Mouse (Mus musculus) myocyte (in vitro differentiated cells): ENCODE measurements around the gene Cep164. TPM values are rescaled to one million over a fixed set of nuclear protein-coding genes. Genes with fewer than 3 reads are reported as not detected.
A peak's percentile ranks its signal among the peaks of the same experiment; 100 is the strongest.

Experiments used
- H3K27me3 ChIP-seq: one replicate; pipeline ENCODE4 v1.6.1; 2011; ENCODE audit not compliant: control insufficient read depth, insufficient read depth, insufficient read length
- H3K36me3 ChIP-seq: one replicate; pipeline ENCODE4 v1.6.1; 2011; ENCODE audit not compliant: control insufficient read depth, insufficient read depth
- H3K4me2 ChIP-seq: one replicate; pipeline ENCODE4 v1.6.1; 2011; ENCODE audit warnings: low read depth, control low read depth
- H3K4me3 ChIP-seq: one replicate; pipeline ENCODE4 v1.5.1; 2011; ENCODE audit warnings: mild to moderate bottlenecking, control low read depth, moderate library complexity
- H3K79me2 ChIP-seq: one replicate; pipeline ENCODE4 v1.6.1; 2011; ENCODE audit not compliant: control insufficient read depth, insufficient read depth
- H3ac ChIP-seq: one replicate; pipeline ENCODE4 v1.6.1; 2011; ENCODE audit not compliant: control insufficient read depth, insufficient read length
- CEBPB ChIP-seq: IDR thresholded peaks from 2 replicates; pipeline ENCODE4 v1.6.1; 2011; ENCODE audit warnings: mild to moderate bottlenecking, moderate library complexity; ENCODE audit not compliant: poor library complexity, insufficient read depth, severe bottlenecking
- E2F4 ChIP-seq: IDR thresholded peaks from one replicate; pipeline ENCODE4 v1.6.1; 2011; ENCODE audit warnings: mild to moderate bottlenecking, control low read depth, moderate library complexity; ENCODE audit not compliant: insufficient read depth
- MAX ChIP-seq: IDR thresholded peaks from one replicate; pipeline ENCODE4 v1.6.1; 2011; ENCODE audit warnings: low read depth, mild to moderate bottlenecking, control low read depth
- MYOD1 ChIP-seq, 3 experiments: IDR thresholded peaks; one replicate each; pipeline ENCODE4 v1.6.1; 2011; ENCODE audit warnings: control low read depth in 2 of 3, low read depth in 2 of 3, mild to moderate bottlenecking in 2 of 3, moderate library complexity in 1 of 3; ENCODE audit not compliant: insufficient read length in 2 of 3, control insufficient read depth in 1 of 3
- MYOG ChIP-seq, 3 experiments: IDR thresholded peaks; one replicate each; pipeline ENCODE4 v1.6.1; 2011; ENCODE audit warnings: control low read depth in 2 of 3, low read depth in 2 of 3, mild to moderate bottlenecking in 2 of 3; ENCODE audit not compliant: insufficient read length in 2 of 3, control insufficient read depth in 1 of 3, insufficient read depth in 1 of 3
- POLR2A ChIP-seq: IDR thresholded peaks from one replicate; pipeline ENCODE4 v1.6.1; 2011; ENCODE audit warnings: low read depth, mild to moderate bottlenecking, control low read depth, moderate library complexity; ENCODE audit not compliant: insufficient read length
- POLR2AphosphoS2 ChIP-seq: IDR thresholded peaks from one replicate; pipeline ENCODE4 v1.6.1; 2011; ENCODE audit warnings: low read depth, control low read depth; ENCODE audit not compliant: insufficient read length
- REST ChIP-seq: IDR thresholded peaks from one replicate; pipeline ENCODE4 v1.6.1; 2011; ENCODE audit warnings: mild to moderate bottlenecking, control low read depth, moderate library complexity; ENCODE audit not compliant: insufficient read depth, insufficient read length
- SRF ChIP-seq: IDR thresholded peaks from one replicate; pipeline ENCODE4 v1.6.1; 2011; ENCODE audit warnings: low read depth; ENCODE audit not compliant: control insufficient read depth, insufficient read length
- TCF12 ChIP-seq: IDR thresholded peaks from one replicate; pipeline ENCODE4 v1.6.1; 2011; ENCODE audit warnings: mild to moderate bottlenecking, control low read depth; ENCODE audit not compliant: poor library complexity, insufficient read depth, severe bottlenecking
- TCF3 ChIP-seq: IDR thresholded peaks from one replicate; pipeline ENCODE4 v1.6.1; 2011; ENCODE audit warnings: low read depth, control low read depth; ENCODE audit not compliant: insufficient read length
- USF1 ChIP-seq: IDR thresholded peaks from one replicate; pipeline ENCODE4 v1.6.1; 2011; ENCODE audit warnings: low read depth, mild to moderate bottlenecking, control low read depth, moderate library complexity
- polyA plus RNA-seq: library from polyadenylated mRNA; unstranded; fragments of >200 nt; fragmentation: generic; extraction: Trizol; gene quantifications from one replicate; pipeline ENCODE4 v1.2.1, GENCODE M21; 2012; ENCODE audit warnings: missing spikeins

The Cep164 gene
- polyA plus RNA-seq, 1 experiment: 7.7 TPM

DNA sequence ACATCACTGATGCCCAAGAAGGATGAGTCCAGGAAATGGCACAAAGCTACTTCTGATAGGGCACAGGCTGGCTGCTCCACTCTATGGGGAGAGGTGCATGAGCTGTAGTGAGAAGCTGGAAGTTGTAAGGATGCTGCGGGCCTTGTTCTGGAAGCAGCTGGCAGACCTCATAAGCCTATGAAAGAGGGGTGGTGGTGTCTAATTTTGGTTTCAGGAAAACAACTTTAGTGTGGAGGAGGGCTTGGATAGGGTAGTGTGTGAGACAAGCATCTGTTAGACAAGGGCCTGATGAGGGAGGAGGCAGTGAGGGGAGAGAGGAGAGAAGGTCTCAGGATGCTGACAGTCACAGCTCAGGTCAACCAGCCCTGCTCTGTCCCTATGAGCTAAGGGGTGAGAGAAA, 15.3 kb upstream of the Cep164 start:
- Histone ChIP-seq H3K27me3 (no peaks in the 10 kb centered on the region), H3K79me2 (peaks cover 40% of the 10 kb centered on the region), H3ac (no peak overlapping the region), H3K36me3 (no peaks in the 10 kb centered on the region), H3K4me2 (peak overlapping the region; percentile 41), H3K4me3 (no peak overlapping the region)
- TF ChIP-seq TCF3 (no peak), CEBPB (no peak), E2F4 (no peak)

DNA sequence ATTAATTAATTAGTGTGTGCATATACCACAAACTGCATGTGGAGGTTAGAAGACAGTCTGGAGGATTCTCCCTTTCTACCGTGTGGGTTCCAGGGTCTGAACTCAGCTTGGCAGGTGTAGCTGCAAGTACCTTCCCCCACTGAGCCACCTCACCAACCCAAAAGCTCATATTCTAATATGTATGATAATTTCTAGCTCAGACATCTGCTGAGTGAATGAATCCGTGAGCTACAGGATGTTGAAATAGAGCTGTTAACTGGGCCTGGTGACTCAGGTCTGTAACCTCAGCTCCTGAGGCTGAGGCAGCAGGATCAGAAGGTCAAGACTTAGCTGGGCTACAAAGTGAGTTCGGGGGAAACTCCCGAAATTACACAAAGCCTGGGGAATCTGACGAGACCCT, 14.5 kb upstream of the Cep164 start:
- Histone ChIP-seq H3ac (no peak overlapping the region), H3K27me3 (no peaks in the 10 kb centered on the region), H3K4me3 (no peak overlapping the region), H3K4me2 (peak overlapping the region; percentile 41), H3K36me3 (no peaks in the 10 kb centered on the region), H3K79me2 (peaks cover 43% of the 10 kb centered on the region)
- TF ChIP-seq CEBPB (peak; percentile 58; the same call in 1 of the 2 replicates), TCF12 (no peak)

DNA sequence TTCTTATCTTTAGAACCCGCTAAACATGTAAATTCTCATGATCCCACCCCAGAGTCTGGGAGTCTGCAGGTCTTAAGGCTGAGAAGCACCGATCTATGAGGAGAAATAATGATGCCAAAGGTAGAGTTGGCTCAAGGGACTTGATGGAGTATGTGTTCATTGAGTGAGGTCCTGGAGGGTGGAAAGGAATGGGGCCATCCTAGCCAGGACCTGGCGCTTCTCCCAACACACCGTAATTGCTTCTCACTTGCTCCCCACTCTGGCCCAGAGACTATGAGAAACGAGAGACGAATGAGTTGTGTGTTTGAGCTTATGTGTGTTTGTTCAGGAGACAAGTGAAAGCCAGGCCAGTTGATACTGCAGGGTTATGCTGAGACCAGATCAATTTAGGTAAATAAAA, 13.0 kb upstream of the Cep164 start:
- TF ChIP-seq MYOG (IDR thresholded peaks at IDR 0.05; ENCODE audit: control insufficient read depth in 1 of 3, insufficient read depth in 1 of 3, insufficient read length in 2 of 3, low read depth in 2 of 3): no peak
- no peak for TF ChIP-seq USF1
- no peak for TF ChIP-seq TCF12
- TF ChIP-seq SRF: no peak
- no peak for TF ChIP-seq REST
- no peak for TF ChIP-seq E2F4
- TF ChIP-seq CEBPB: no peak
- TF ChIP-seq POLR2A: no peak
- TF ChIP-seq POLR2AphosphoS2: no peak
- TF ChIP-seq MAX: no peak
- Histone ChIP-seq H3K36me3 (no peaks in the 10 kb centered on the region), H3ac (no peak overlapping the region), H3K27me3 (no peaks in the 10 kb centered on the region), H3K4me3 (no peak overlapping the region), H3K79me2 (peaks cover 43% of the 10 kb centered on the region), H3K4me2 (peak overlapping the region; percentile 83)

DNA sequence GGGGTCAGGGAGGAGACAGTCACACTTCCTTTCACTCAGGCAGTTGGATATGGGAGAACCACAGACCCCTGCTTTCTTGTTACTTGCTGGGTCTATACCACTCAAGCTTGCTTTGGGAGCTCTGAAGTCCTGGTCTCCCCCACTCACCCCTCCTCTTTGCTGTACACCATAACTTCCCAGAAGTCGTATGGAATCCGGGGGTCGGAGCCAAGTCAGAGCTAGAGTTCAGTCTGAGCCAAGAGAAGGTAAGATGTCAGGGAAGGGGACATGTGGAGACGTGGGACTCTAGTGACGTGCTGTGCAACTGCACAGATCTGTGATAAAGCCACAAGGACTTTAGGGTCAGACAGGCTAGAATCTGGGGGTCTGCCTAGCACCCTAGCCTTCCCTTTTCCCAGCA, 11.8 kb upstream of the Cep164 start:
- H3K4me3 ChIP-seq: peak overlapping the region; percentile 76

DNA sequence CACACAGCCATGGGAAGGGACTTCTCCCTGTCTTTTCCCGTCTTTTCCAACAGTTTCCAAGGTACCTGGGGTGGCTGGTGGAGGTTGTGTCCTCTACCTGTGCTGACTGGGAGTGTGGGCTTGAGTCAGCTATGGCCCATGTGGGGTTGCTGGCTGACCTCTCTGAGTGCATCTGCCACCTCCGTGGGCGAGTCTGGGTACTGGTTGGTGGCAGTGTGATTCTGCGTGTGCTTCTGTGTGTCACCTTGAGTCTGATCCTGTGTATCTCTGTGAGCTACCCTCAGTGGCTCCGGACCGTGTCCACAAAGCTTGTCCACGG, 11.4 kb upstream of the Cep164 start:
- Histone ChIP-seq H3K79me2 (peaks cover 43% of the 10 kb centered on the region), H3K4me3 (peak overlapping the region; percentile 76), H3K4me2 (peak overlapping the region; percentile 83), H3ac (no peak overlapping the region), H3K27me3 (no peaks in the 10 kb centered on the region), H3K36me3 (no peaks in the 10 kb centered on the region)
- no peak for TF ChIP-seq POLR2AphosphoS2
- TF ChIP-seq POLR2A: no peak
- no peak for TF ChIP-seq USF1
- TF ChIP-seq TCF3: no peak
- no peak for TF ChIP-seq REST
- TF ChIP-seq SRF: no peak
- TF ChIP-seq TCF12: no peak
- TF ChIP-seq MYOG (IDR thresholded peaks at IDR 0.05; ENCODE audit: control insufficient read depth in 1 of 3, insufficient read depth in 1 of 3, insufficient read length in 2 of 3, low read depth in 2 of 3): no peak
- TF ChIP-seq MAX: no peak

More for the DNA sequence above, 11.8 kb upstream of the Cep164 start:
- no peak overlapping the region for H3ac ChIP-seq
- peaks cover 43% of the 10 kb centered on the region for H3K79me2 ChIP-seq
- peak overlapping the region; percentile 83 for H3K4me2 ChIP-seq
- TF ChIP-seq E2F4: no peak
- TF ChIP-seq MAX: no peak
- no peak for TF ChIP-seq MYOG (IDR thresholded peaks at IDR 0.05; ENCODE audit: control insufficient read depth in 1 of 3, insufficient read depth in 1 of 3, insufficient read length in 2 of 3, low read depth in 2 of 3)
- no peak for TF ChIP-seq CEBPB
- no peaks in the 10 kb centered on the region for H3K36me3 ChIP-seq
- H3K27me3 ChIP-seq: no peaks in the 10 kb centered on the region

DNA sequence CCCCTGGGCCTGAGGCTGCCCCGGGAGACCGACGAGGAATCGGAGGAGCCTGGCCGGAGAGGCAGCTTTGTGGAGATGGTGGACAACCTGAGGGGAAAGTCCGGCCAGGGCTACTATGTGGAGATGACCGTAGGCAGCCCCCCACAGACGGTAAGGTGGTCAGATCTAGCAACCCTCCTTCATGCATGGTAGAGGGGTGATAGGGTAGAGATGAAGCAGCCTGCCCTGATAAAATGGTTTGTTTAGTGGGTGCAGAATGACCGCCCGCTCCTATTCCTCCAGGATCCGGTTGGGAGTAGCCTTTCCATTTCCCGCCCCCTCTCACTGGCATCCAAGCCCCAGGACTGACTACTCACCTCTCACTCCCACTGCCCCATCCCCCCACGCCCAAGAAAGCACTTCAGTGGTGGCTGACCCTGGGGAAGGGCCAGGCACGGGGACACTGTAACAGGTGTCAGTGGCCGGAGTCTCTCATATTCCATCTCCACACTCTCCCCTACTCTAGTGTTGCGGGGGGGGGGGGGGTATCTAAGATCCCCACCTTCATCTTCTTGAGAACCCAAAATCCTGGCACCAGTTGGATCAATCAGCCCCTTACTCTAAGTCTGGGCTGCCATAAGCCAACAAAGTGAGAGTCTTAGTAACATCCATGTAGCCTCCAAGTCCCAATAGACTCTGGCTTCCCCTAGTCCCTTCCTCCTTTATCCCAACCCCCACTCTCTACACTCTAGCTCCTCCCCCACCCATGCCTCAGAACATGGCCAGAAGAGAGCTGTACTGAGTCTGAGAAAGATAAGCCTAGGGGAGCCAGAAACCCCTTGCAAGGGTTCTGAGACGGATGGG, 10.9 kb upstream of the Cep164 start:
- H3K27me3 ChIP-seq: no peaks in the 10 kb centered on the region
- peak overlapping the region; percentile 46 for H3ac ChIP-seq
- H3K36me3 ChIP-seq: no peaks in the 10 kb centered on the region
- peaks cover 43% of the 10 kb centered on the region for H3K79me2 ChIP-seq
- H3K4me3 ChIP-seq: peak overlapping the region; percentile 76
- H3K4me2 ChIP-seq: peak overlapping the region; percentile 83
- TF ChIP-seq CEBPB (no peak), TCF3 (no peak), MAX (no peak), REST (no peak), MYOD1 (IDR thresholded peaks at IDR 0.05; ENCODE audit: control insufficient read depth in 1 of 3, insufficient read length in 2 of 3, low read depth in 2 of 3) (peak in 2 of 3 experiments; percentile 16 to 69), MYOG (IDR thresholded peaks at IDR 0.05; ENCODE audit: control insufficient read depth in 1 of 3, insufficient read depth in 1 of 3, insufficient read length in 2 of 3, low read depth in 2 of 3) (peak in 1 of 3 experiments; percentile 45), POLR2A (no peak), SRF (no peak), E2F4 (no peak), USF1 (no peak)
